Mouse (Mus musculus) Patski (cell line): Measurements from ENCODE around the gene Metap1d. TPM values are rescaled to one million over a fixed set of nuclear protein-coding genes. Genes with fewer than 3 reads are reported as not detected.
A peak's percentile ranks its signal among the peaks of the same experiment; 100 is the strongest.

ENCODE experiments used
- ATAC-seq: fragments of 100-300 bp; one replicate; pipeline ENCODE4 v1.8.0; 2021
- CTCF ChIA-PET: fragments of 350-600 bp; sonication (Branson Sonifier 250); formaldehyde crosslinking; loops from one replicate; lab custom pipeline; 2022; ENCODE audit warnings: inconsistent platforms; lab: Charles Lee
- POLR2A ChIA-PET: fragments of 350-600 bp; sonication (Branson Sonifier 250); formaldehyde crosslinking; loops from one replicate; lab custom pipeline; 2022; ENCODE audit warnings: antibody characterized with exemption, inconsistent platforms; lab: Charles Lee
- DNase-seq: peaks from one replicate; pipeline ENCODE4 v3.0.0-alpha.2; 2011; ENCODE audit warnings: low read depth, low spot score
- H3K27me3 ChIP-seq: fragments of 371-371 bp; one replicate; pipeline ENCODE4 v1.5.1; 2021
- CTCF ChIP-seq: fragments of 100-300 bp; IDR thresholded peaks from one replicate; pipeline ENCODE4 v1.5.1; 2021
- in situ Hi-C: fragments of 300-500 bp; cut with MboI; formaldehyde crosslinking; loops from 3 replicates; pipeline ENCODE4 v1.11.1; 2018; ENCODE audit warnings: low pct_unique_long_range_greater_than_20kb, mixed read lengths
- polyA plus RNA-seq: library from polyadenylated mRNA; unstranded; gene quantifications from one replicate; pipeline ENCODE4 v1.2.3, GENCODE M21; 2021

Gene Metap1d
- polyA plus RNA-seq, 1 experiment from 2014 or later, result 39.8 TPM

DNA sequence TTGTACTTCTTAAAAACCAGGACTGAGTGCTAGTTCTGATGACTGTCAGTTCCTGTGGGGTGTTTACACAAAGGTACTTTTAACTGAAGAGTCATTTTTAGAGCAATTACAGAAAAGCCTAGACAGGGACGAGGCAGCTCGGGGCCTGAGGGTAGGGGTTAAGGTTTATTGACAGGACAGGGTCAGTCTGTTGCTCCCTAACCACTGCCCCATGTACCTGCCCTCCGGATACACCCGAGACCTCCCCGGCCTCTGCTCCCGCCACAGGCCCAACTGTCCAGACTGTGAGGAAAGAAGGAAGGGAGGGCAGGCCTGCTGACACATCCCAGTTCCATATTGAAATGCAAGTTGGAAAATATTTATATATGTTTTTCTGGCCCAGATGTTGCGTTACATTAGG is 20.8 kb downstream of the Metap1d start:
- CTCF ChIA-PET, result no interaction called here
- no peak for TF ChIP-seq CTCF
- ATAC-seq, result no peak
- in situ Hi-C loops, result no loop called here
- POLR2A ChIA-PET, result interaction anchor here (0.6 kb wide), 1 partner anchor 42 kb away, joined by 5 read pairs; no protein-coding TSS in a partner anchor
- DNase-seq, result no peak
- no peaks in the 10 kb centered on the region for H3K27me3 ChIP-seq

DNA sequence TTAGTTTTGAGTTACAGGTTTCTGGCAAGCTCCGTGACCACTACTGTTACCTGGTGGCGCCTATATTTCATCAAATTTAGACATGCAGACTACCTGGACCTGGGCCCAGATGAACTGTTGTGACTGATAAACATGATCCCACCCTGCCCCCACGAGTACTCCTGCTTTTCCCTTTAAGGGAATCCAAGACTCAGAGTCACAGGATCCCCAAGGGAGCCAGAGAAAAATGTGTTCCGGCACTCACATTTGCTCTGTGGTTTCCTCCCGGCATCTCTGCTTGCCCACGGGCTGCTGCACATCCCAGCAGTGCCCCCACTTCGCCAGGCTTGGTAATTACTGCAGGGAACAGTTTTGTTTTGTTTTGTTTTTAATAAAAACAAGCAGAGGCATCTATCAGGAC is 21.3 kb downstream of the Metap1d start:
- peak; percentile 39 for ATAC-seq
- TF ChIP-seq CTCF, result no peak
- ChIA-PET POLR2A (interaction anchor here (0.6 kb wide), 1 partner anchor 42 kb away, joined by 5 read pairs; no protein-coding TSS in a partner anchor), CTCF (no interaction called here)
- H3K27me3 ChIP-seq, result no peaks in the 10 kb centered on the region
- peak; percentile 47 for DNase-seq
- in situ Hi-C loops, result no loop called here

DNA sequence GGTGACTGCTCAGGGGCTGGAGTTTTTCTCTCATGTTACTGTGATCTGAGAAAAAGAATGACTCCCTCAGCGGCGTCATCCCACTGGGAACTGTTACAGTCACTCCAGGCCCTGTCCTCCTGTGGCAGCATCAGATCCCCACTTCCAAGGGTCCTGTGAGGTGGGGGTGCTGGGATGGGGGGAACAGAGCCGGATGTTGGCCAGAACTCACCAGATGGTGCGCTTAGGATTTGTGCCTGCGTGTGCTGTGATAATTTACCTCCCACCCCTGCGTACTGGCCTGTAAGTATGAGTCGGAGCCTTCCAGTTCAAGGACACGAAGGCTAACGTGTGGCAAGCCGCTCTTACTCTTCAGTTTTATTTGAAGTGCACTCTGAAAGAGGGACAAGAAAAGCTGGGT is 22.2 kb downstream of the Metap1d start:
- H3K27me3 ChIP-seq, result no peaks in the 10 kb centered on the region
- in situ Hi-C loops, result no loop called here
- ChIA-PET CTCF (no interaction called here), POLR2A (no interaction called here)
- DNase-seq, result no peak
- ATAC-seq, result no peak
- no peak for TF ChIP-seq CTCF

DNA sequence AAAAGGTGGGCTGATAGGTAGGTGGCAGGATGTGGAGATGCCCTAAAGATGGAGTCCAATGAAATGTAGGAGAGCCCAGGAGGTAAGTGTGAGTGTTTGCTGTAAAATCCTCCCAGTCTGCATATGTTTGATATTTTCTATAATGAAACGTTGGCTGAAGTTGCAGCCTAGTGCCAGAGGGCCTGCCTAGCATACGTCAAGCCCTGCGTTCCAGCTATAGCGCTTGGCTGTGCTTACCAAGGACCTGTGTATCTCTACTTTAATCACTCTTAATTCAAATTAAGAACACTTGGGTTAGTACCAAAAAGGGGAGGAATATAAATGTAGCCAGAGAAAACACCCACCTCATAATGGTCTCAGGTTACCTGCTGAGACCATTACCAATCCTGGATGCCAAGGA is 22.7 kb downstream of the Metap1d start:
- DNase-seq, result no peak
- TF ChIP-seq CTCF, result no peak
- no peaks in the 10 kb centered on the region for H3K27me3 ChIP-seq
- in situ Hi-C loops, result no loop called here
- CTCF ChIA-PET, result no interaction called here
- no peak for ATAC-seq
- POLR2A ChIA-PET, result no interaction called here

DNA sequence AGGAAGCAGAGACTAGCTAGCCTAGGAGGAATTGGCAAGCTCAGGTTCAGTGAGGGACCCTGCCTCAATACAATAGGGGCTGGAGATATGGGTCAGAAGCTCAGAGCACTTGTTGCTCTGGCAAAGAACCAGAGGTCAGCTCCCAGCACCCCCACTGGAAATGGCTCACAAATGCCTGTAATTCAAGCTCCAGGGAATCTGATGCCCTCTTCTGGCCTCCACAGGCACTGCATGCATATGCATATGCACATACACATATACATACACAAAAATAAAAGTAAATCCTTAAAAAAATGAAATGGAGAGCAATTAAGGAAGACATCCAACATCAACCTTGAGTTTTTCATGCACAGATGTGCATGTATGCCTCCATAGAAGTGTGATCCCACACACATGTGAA is 24.7 kb downstream of the Metap1d start:
- ATAC-seq, result no peak
- POLR2A ChIA-PET, result no interaction called here
- TF ChIP-seq CTCF, result peak; percentile 52
- no peaks in the 10 kb centered on the region for H3K27me3 ChIP-seq
- CTCF ChIA-PET, result interaction anchor here (1.1 to 1.7 kb wide), 3 partner anchors 12 to 25 kb away, joined by 3 to 6 read pairs (median 3); partner anchors contain the start of gene Metap1d
- no peak for DNase-seq
- in situ Hi-C loops, result no loop called here

DNA sequence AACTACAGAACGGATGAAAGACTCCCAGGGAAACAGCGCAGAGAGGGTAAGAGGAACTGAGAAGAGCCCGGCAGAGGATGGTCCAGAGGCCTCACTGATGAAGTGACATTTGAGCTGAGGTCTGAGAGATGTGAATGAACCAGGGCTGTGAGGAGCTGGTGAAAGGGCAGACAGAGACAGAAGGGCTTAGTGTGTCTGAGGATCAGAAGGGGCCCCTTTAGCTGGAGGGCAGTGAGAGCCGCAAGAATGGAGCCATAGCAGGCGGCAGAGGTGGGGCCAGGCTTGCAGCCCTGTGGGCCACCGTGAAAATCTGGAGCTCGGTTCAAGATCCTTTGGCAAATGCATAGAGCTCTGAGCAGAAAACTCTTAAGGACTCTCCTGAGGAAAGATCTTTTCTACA is 26.8 kb downstream of the Metap1d start:
- no peak for TF ChIP-seq CTCF
- in situ Hi-C loops, result no loop called here
- POLR2A ChIA-PET, result no interaction called here
- DNase-seq (no peak), ATAC-seq (no peak)
- no peaks in the 10 kb centered on the region for H3K27me3 ChIP-seq
- CTCF ChIA-PET, result interaction anchor here (1.4 kb wide), 1 partner anchor 27 kb away, joined by 3 read pairs; the partner anchor contains the start of gene Metap1d

DNA sequence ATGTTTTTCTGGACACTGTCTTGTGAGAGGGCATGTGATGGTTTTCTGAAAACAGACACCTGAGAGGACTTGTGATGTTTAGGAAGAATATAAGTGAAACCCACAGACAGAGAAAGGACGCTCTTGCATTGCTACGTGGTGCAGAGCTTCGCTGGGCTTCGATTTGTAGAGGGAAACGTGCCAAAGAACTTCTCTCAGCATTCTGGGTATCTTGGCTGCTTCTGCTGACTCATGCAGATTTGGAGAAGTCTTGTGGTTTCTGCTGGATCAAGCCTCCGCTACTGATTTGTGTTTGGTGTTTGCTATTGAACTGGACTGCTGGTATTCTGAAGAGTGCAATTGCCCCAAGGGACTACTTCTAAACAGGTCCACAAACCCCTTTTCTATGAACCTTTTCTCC is 28.7 kb downstream of the Metap1d start:
- ATAC-seq (no peak), DNase-seq (no peak)
- no peak for TF ChIP-seq CTCF
- H3K27me3 ChIP-seq, result no peaks in the 10 kb centered on the region
- CTCF ChIA-PET, result no interaction called here
- in situ Hi-C loops, result no loop called here
- POLR2A ChIA-PET, result no interaction called here

DNA sequence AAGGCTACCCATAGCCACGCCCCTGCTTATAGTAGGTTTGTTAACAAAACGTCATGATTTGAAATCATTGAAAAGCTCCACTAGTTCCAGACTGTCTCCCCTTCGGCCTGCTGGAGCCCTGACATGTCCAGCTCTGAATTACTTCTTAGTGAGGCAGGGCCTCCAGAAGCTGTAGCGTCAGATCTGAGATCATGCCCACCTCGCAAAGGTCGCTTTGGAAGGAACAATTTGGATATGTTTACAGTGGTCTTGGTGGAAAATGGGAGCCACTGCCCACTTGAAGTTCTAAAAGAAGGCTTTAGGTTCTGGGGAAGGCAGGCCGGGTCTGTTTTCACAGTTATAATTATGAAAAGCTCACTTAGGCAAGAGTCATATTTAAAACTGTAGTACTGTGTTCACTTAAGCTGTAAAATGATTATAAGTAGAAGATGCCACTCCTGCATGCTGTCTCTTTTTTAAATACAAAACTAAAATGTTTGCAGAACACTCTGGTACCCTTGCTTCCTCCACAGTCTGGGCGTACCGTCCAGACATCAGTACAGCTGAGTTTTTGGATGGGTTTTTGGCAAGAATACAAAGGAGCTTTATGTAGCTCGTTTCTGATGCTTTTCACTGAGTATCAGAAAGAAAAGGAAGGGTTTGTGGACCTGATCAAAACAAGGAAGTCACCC is 30.1 kb downstream of the Metap1d start:
- ATAC-seq (no peak), DNase-seq (no peak)
- in situ Hi-C loops, result no loop called here
- H3K27me3 ChIP-seq, result no peaks in the 10 kb centered on the region
- TF ChIP-seq CTCF, result no peak
- ChIA-PET CTCF (interaction anchor here (1.2 to 1.3 kb wide), 3 partner anchors 10 to 35 kb away, joined by 3 to 4 read pairs (median 3); no protein-coding TSS in a partner anchor), POLR2A (interaction anchor here (0.5 kb wide), 1 partner anchor 59 kb away, joined by 3 read pairs; no protein-coding TSS in a partner anchor)

DNA sequence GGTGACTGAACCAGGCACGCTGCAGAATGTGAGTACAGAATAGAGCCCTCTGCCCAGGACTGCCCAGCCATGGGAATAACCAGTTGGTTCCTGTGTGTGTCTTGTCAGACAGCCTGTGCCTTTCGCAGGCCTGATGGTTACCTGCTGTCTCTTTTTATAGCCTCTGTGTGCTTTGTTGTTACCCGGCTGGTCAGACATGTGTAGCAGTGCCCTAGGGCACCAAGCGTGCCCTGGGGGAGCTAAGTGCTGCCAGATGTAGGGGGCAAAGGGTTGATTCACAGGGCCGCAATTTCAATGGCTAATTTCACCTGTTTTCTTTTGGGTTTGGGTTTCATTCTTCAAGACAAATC is 30.6 kb downstream of the Metap1d start:
- no peak for TF ChIP-seq CTCF
- ATAC-seq, result no peak
- no peak for DNase-seq
- in situ Hi-C loops, result no loop called here
- CTCF ChIA-PET, result interaction anchor here (1.2 to 1.3 kb wide), 3 partner anchors 9 to 34 kb away, joined by 3 to 4 read pairs (median 3); no protein-coding TSS in a partner anchor
- no peaks in the 10 kb centered on the region for H3K27me3 ChIP-seq
- POLR2A ChIA-PET, result no interaction called here

DNA sequence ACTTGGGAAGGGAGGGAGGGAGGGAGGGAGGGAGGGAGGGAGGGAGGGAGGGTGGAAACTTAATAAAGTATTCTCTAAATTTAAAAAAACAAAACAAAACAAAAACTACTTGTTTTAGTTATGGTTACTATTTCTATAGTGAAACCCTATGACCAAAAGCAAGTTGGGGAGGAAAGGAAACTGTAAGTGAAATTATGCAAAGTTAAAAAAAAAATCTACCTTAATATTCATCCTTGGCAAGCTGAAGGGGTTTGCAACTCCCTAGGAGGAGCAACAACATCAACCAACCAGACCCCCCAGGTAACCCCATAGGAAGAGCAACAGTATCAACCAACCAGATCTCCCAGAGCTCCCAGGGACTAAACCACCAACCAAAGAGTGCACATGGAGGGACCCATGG is 38.2 kb downstream of the Metap1d start:
- DNase-seq (no peak), ATAC-seq (no peak)
- CTCF ChIA-PET, result no interaction called here
- no peak for TF ChIP-seq CTCF
- POLR2A ChIA-PET, result no interaction called here
- in situ Hi-C loops, result no loop called here
- no peaks in the 10 kb centered on the region for H3K27me3 ChIP-seq

DNA sequence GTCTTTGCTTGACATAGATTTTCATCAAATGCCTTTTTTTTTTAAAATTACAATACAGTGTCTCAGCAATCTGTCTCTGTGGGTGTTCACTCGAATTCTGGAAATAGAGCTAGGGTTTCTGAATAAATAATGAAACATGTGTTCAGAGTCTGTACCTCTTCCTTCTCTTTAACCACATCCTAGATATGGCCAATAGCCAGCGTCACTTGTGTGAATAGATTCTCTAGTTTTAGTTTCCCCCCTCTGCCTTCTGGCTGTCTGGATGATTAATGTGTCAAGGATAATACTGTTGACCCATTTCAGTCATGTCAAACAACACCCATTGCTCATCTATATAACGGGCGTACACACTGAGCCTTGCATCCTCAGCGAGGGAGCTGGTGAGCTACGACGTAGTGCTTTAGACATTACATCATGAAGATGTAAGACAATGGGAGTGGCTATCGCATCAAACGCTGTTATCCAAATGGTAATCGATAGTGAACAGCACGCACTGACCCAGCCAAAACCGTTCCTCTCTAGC is 40.1 kb downstream of the Metap1d start:
- POLR2A ChIA-PET, result no interaction called here
- ATAC-seq (no peak), DNase-seq (no peak)
- CTCF ChIA-PET, result interaction anchor here (1.7 kb wide), 1 partner anchor 10 kb away, joined by 4 read pairs; no protein-coding TSS in a partner anchor
- H3K27me3 ChIP-seq, result no peaks in the 10 kb centered on the region
- in situ Hi-C loops, result no loop called here
- TF ChIP-seq CTCF, result no peak
